Mouse (Mus musculus): ENCODE results near the gene Olfr1368. TPM values are rescaled to one million over a fixed set of nuclear protein-coding genes. Genes with fewer than 3 reads are reported as not detected.
A peak's percentile ranks its signal among the peaks of the same experiment; 100 is the strongest.
"Not testable (repeated sequence)": the region's sequence is repeated elsewhere in the genome, so short reads cannot be mapped to it uniquely, and the experiment has no call there.

Olfr1368 gene
- total RNA-seq, 4 experiments from 2014 or later: not detected

DNA sequence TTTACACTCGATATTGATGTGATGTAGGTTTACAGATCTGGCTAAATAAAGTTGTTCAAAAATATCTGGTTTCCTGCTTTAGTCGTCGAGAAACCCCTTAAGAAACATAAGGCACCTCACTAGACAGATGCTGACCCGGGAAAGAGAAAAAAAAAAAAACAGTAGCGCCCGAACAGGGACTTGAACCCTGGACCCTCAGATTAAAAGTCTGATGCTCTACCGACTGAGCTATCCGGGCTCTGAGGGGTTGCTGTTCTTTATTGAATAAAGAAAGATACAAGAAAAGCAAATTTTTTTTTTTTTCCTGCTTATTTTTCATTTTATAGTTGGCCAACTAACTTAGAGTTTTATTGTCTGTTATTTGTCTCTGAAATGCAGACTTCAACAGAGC, 22.2 kb upstream of the Olfr1368 start:
- no peak for DNase-seq (ENCODE audit: low spot score in 2 of 2)

DNA sequence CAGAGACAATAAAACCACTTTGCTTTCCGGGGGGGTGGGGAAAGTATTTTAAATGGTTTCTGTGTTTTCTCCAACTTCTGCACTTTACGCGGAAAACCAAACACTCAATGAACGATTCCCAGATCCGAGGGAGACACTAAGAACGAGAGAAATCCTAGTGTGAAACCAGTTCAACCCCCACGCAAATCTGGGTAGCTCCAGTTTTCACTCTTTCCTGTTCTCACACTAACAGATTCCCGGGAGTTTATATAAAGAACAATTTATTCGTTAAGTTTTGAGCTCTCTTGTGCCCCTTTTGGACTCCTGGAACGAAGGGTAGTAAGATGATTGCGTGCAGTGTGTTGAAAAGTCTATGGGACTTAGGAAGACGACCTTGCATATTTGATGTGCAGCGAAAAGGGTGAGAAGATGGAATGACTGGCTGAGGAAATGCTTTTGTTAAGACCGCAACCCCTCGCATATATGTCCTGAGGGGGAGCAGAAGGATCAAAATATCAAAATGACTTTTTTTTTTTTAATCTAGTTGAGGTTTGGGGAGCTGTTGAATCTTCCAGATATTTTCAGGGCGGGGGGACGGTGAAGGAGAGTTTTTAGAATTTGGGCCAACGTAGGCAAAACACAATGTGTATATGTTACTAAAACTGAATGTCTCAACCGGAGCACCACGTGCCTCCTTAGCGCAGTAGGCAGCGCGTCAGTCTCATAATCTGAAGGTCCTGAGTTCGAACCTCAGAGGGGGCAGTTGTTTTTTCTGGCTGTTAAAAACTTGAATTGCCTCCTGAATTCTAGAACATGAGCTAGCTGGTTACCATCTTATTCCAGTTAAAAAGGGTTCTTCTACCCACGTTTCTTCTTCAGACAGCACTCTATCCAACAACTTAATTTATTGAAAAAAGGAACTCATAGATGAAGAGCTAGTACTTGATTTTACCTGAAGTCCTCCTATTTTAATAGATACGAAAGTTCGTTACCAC, 21.6 kb upstream of the Olfr1368 start:
- DNase-seq (ENCODE audit: low spot score in 2 of 2): peak; percentile 55 to 77

DNA sequence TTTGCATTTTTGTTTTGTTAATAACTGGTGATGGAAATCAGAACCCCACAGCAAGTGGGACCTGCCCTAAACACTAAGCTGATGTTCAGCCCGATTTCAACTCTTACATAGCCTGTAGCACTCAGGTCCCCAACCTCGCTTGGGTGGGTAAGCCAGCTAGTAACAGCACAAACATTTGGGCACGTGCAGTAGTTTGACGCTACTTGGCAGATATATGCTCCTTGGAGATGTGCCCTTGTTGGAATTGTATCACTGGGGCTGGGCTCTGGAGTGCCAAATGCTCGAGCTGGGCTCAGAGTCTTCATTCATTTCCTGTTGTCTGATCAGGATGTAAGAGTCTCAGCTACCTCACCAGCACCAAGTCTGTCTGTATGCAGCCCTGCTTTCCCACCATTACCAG, 16.9 kb upstream of the Olfr1368 start:
- DNase-seq (ENCODE audit: low spot score in 2 of 2): no peak

GRCm38 (mm10) chr13:21161591-21161990, 15.9 kb upstream of the Olfr1368 start:
- DNase-seq (ENCODE audit: low spot score in 2 of 2): no peak

DNA sequence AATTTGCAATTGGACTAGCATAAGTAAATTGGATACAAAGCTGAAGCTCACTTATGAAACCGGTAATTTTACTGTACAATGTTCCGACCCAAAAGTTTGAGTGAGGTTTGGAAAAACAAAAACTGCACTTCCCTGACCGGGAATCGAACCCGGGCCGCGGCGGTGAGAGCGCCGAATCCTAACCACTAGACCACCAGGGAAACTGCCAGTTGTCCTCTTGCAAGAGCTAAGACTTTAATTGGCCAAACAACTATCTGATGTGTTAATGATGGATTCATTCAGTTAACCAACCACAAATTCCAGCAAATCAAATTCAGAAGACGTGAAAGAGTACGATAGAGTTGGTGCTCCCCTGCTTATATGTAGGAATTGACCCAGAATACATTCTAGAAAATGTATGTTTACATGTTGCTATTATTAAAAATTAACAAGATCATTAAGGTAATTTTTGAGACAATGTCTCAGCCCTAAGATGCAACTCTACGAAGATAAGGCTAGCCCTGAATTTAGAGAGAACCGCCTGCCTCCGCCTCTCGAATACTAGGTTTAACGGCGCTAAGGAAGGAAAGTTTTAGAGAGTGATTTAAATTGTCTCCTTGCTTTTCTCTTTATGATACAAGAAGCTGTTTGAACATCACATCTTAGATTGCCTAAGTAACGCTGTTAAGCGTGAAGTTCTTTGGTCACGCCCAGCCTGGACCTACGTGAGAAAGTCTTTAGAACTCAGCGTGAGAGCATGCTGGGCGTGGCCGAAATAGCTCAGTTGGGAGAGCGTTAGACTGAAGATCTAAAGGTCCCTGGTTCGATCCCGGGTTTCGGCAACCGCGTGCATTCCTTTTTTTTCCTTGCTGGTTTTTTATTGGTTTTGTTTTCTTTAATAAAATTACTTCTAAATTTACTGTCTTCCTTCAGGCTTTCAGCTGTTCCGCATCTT, 15.3 kb upstream of the Olfr1368 start:
- peak; percentile 71 to 99 for DNase-seq (ENCODE audit: low spot score in 2 of 2)

GRCm38 (mm10) chr13:21160041-21160511, 14.4 kb upstream of the Olfr1368 start:
- no peak for DNase-seq (ENCODE audit: low spot score in 2 of 2)

DNA sequence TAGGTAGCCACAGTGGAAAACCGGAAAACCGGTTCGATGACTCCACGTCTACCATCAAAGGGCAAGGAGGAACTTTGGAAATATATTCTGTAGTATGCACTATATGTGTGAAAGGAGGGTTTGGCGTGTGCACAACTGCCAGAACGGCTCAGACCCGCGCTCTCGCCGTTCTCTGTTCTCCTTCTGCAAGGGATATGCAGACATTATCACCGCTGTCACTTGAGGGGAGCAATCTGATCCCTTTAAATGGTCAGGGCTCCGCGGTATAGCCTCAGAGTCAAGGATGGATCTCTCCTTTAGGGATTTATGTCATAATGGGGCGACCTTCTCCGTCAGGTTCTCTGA, 13.8 kb upstream of the Olfr1368 start:
- DNase-seq (ENCODE audit: low spot score in 2 of 2): no peak

GRCm38 (mm10) chr13:21158785-21159474, 13.3 kb upstream of the Olfr1368 start:
- DNase-seq (ENCODE audit: low spot score in 2 of 2): peak; percentile 65 to 72

DNA sequence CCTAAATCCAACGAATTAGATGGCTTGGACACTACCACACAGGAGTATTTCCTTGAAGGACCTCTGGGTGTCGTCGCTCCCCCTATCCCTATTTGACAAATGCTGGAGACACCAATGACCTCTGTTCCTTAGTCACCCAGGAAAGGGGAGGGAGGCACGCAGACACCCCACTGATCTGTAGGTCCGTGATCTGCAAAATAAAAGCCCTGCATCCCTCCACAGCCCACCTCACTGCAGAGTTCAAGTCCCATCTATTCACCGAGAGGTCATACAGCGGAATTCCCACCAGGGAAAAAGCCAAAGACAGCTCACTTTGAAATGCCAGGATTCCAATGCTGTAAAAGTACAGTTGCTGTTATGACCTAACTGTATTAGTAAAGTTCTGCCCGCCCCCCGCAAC, 12.4 kb upstream of the Olfr1368 start:
- no peak for DNase-seq (ENCODE audit: low spot score in 2 of 2)

GRCm38 (mm10) chr13:21155888-21156287, 10.2 kb upstream of the Olfr1368 start:
- no peak for DNase-seq (ENCODE audit: low spot score in 2 of 2)

DNA sequence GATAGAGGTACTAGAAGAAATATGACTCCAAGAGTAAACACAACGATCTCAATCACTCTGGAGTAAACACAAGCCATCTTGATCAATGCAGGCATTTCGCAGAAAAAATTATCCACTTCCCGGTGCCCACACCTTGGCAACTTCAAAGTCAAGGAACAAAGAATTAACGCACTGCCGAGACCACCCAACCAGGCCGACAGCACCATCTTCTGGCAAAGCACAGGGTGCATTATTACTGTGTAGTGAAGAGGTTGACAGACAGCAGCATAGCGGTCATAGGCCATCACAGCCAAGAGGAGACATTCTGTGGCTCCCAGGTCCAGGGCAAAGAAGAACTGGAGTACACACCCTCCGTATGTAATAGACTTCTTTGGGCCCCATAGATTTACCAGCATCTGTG, 3.2 kb downstream of the Olfr1368 start:
- no peak for DNase-seq (ENCODE audit: low spot score in 2 of 2)

DNA sequence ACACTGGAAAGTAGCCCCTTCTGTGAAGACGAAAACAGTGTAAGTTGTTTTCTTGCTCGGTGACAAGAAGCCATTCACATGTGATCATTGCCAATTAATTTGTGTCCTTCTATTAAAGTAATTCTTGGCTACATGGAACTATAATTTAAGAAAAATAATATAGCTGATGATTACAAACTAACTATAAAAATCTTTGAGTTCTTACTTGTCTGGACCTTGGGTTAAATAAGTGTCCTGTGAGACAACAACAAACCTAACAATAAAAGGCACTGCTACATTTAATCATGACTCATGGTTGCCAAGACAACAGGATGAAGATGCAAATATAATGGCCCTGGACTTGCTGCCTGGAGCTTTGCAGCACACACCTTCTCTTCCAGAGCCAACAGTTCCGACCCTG, 16.3 kb downstream of the Olfr1368 start, which contains the start of gene Olfr263:
TSS of gene Olfr263 (plus strand) at position 301 of the 400 bp plus-strand sequence.
- not testable (repeated sequence) for DNase-seq (ENCODE audit: low spot score in 2 of 2)

DNA sequence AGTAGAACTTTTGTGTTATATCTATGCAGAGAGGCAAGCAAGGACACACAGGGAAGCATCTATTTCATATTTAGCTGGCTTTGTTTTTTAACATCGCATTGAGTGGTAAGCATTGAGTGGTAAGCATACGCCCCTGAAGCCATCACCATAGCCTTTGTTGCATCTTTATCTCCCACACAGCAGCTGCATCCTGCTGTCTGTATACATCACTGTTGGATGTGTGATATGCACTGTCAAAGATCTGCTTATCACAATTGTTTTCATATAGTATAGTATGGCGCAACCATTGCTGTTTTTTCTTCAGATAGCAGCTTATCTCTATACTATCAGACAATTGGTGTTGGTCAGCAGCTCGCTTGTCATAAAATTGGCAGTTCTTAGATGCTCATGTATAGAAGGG, 31.5 kb downstream of the Olfr1368 start:
- DNase-seq (ENCODE audit: low spot score in 2 of 2): no peak

DNA sequence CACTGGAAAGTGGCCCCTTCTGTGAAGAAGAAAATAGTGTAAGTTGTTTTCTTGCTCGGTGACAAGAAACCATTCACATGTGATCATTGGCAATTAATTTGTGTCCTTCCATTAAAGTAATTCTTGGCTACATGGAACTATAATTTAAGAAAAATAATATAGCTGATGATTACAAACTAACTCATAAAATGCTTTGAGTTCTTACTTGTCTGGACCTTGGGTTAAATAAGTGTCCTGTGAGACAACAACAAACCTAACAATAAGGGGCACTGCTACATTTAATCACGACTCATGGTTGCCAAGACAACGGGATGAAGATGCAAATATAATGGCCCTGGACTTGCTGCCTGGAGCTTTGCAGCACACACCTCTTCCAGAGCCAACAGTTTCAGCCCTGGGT, 34.5 kb downstream of the Olfr1368 start, which contains the start of gene Olfr1369-ps1:
TSS of gene Olfr1369-ps1 (plus strand) at position 301 of the 400 bp plus-strand sequence.
- not testable (repeated sequence) for DNase-seq (ENCODE audit: low spot score in 2 of 2)

DNA sequence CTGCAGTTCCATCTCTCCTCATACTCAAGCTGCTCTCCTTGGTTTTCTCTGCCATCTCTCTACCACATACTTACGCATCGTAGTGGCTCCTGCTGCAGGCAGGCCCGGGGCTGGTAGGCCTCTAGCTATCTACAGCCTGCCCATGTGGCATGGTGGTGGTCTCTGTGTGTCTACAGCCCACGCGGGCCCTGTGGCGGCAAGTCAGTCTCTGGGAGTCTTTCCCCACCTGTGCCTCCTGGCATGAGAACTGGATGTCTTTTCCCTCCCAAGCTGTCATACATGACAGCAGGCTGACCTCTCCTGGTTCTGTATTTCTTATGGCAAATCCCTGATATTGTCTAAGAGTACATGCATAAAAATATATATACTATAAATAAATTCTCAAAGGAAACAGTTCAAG, 35.2 kb downstream of the Olfr1368 start:
- no peak for DNase-seq (ENCODE audit: low spot score in 2 of 2)

DNA sequence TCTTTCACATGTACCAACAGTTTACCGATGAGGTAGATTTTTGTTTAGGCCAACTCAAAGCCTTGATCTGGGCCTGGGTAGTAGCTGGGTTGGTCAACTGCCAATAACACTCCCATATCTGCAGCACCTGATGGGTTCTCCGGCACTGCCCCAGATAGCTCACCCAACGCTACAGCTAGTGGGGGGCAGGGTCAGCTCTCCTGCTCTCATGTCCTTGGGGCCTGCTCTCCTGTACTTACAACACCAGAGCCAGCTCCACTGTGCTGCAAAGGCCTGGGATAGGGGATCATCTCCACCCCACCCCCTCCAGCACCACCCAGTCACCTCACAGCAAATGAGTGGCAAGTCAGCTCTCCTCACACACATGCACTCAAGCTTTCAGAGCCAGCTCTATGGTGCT, 35.9 kb downstream of the Olfr1368 start:
- DNase-seq (ENCODE audit: low spot score in 2 of 2): no peak

Other genes with a start within 250 kb of the Olfr1368 start
- not detected for gene Olfr1370, start 70.9 kb downstream of the Olfr1368 start, total RNA-seq (2022)
- not detected for gene Olfr1369-ps1, start 34.4 kb downstream of the Olfr1368 start, total RNA-seq (2022)
- not detected for gene Olfr263, start 16.2 kb downstream of the Olfr1368 start, total RNA-seq (2022)
- gene Trim27, start 33.6 kb upstream of the Olfr1368 start, total RNA-seq (2022): 10 to 100 TPM; 34.1 to 39.5 (median 35.3) TPM
- gene Gpx5, start 146.9 kb upstream of the Olfr1368 start, total RNA-seq (2022): not detected
- 1 to 10 TPM in 1 of 4 experiments, under 1 TPM in 3; 0.28 to 1.4 (median 0.59) TPM for gene Gpx6, start 166.3 kb upstream of the Olfr1368 start, total RNA-seq (2022)
- not detected for gene Olfr1367, start 201.0 kb upstream of the Olfr1368 start, total RNA-seq (2022)
- 1 to 10 TPM; 6.7 to 8.8 (median 7.8) TPM for gene Zscan12, start 217.0 kb upstream of the Olfr1368 start, total RNA-seq (2022)

Data from left cerebral cortex, adult 8-10 months (tissue).